Mouse (Mus musculus): ENCODE measurements around the gene Abhd14a. TPM values are rescaled to one million over a fixed set of nuclear protein-coding genes. Genes with fewer than 3 reads are reported as not detected.

Gene Abhd14a
- total and polyA plus RNA-seq, 3 experiments, result 18.7 to 33.2 (median 21.8) TPM

DNA sequence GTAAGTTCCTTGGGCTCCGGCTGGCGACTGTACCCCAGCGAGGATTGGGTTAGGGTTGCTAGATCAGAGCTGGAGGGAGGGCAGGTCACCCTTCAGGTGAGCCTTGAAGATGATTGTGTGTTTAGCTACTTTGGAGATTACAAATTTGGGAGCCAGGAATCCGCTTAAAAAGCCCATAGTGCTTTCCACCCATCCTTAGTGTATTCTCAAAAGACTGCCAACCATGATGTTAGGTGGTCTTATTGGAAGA, 17.5 kb downstream of the Abhd14a start:
- no peaks in the 10 kb centered on the region for H3K79me2 ChIP-seq (replicated peaks; ENCODE audit: control insufficient read depth, insufficient read depth, low read length)
- DNase-seq, result no peak
- H3K27me3 ChIP-seq (ENCODE audit: control insufficient read depth, insufficient read depth, low read length), result no peaks in the 10 kb centered on the region
- TF ChIP-seq EP300 (IDR thresholded peaks at IDR 0.05; ENCODE audit: insufficient read depth, low read depth, low read length), result no peak
- peak overlapping the region; percentile 84 for H3K9ac ChIP-seq (ENCODE audit: low read depth, low read length)
- H3K36me3 ChIP-seq (ENCODE audit: control insufficient read depth, insufficient read depth, low read length), result no peaks in the 10 kb centered on the region; the same call in 1 of the 2 replicates
- H3K4me3 ChIP-seq, result peak overlapping the region; percentile 94
- under 1% methylated on average over 4 of the region's 4 CpGs for WGBS
- H3K27ac ChIP-seq, result peak overlapping the region; percentile 93
- peaks cover 2% of the 10 kb centered on the region; the same call in 1 of the 2 replicates for H3K4me1 ChIP-seq (ENCODE audit: control insufficient read depth, insufficient read depth, low read length)
- intact Hi-C loops (cut with DNase I), result loop anchor here (5.0 to 10.0 kb wide), 2 partner anchors 228 to 255 kb away; partner anchors contain the start of genes Twf2 and Wdr82

DNA sequence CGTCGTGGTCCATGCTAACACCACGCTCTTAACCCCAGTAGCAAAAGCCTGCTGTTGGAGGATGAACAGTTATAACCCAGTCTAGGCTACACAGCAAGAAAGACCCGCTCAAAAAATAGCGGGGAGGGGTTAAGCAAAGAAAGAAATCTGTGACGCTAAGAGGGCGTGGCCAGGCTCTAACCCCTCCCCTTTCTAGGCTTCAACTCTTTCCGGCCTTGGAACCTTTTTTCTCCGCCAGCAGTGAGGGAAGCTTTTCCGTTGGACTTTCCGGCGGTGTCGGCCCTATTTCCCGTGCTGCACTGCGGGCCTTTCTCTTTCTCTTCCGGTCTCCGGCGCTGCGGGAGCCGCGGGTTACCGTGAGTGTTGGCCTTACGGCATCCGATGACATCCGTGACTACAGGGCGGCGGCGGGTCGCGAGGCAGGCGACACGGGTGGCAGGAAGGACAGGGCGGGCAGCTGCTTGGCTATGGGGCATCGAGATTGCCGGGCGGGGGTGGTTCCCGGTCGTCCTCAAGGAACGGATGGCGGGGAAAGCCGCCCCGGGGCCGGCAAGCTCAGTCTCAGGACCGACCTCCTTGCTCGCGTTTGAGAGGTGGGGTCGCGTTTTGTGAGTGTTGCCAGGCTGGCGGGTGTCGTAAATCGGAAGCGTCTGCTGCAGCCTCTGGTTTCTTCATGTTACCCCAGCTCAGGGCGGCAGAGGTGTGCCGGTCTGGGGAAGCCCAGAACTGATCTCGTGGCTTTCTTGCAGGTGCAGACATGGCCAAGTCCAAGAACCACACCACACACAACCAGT, 18.1 kb downstream of the Abhd14a start, which contains the start of gene Rpl29:
TSS of gene Rpl29 (plus strand) at position 234 of the 794 bp plus-strand sequence.
- under 1% methylated on average over 55 of the region's 55 CpGs for WGBS
- intact Hi-C loops (cut with DNase I), result loop anchor here (2.0 to 10.0 kb wide), 3 partner anchors 47 to 255 kb away; partner anchors contain the start of genes Parp3, Twf2 and Wdr82
- Histone ChIP-seq H3K4me1 (ENCODE audit: control insufficient read depth, insufficient read depth, low read length) (peaks cover 2% of the 10 kb centered on the region; the same call in 1 of the 2 replicates), H3K4me3 (peak within 1 kb of the TSS; percentile 94), H3K79me2 (replicated peaks; ENCODE audit: control insufficient read depth, insufficient read depth, low read length) (no peaks in the 10 kb centered on the region), H3K36me3 (ENCODE audit: control insufficient read depth, insufficient read depth, low read length) (no peaks in the 10 kb centered on the region; the same call in 1 of the 2 replicates), H3K27me3 (ENCODE audit: control insufficient read depth, insufficient read depth, low read length) (no peaks in the 10 kb centered on the region), H3K9ac (ENCODE audit: low read depth, low read length) (peak within 1 kb of the TSS; percentile 84), H3K27ac (peak within 1 kb of the TSS; percentile 93)
- TF ChIP-seq CTCF (IDR thresholded peaks at IDR 0.05), result no peak
- TF ChIP-seq POLR2A (IDR thresholded peaks at IDR 0.05; ENCODE audit: insufficient read depth, low read depth, low read length), result peak; percentile 87
- TF ChIP-seq EP300 (IDR thresholded peaks at IDR 0.05; ENCODE audit: insufficient read depth, low read depth, low read length), result peak; percentile 79
- DNase-seq, result peak; percentile 94 to 97

DNA sequence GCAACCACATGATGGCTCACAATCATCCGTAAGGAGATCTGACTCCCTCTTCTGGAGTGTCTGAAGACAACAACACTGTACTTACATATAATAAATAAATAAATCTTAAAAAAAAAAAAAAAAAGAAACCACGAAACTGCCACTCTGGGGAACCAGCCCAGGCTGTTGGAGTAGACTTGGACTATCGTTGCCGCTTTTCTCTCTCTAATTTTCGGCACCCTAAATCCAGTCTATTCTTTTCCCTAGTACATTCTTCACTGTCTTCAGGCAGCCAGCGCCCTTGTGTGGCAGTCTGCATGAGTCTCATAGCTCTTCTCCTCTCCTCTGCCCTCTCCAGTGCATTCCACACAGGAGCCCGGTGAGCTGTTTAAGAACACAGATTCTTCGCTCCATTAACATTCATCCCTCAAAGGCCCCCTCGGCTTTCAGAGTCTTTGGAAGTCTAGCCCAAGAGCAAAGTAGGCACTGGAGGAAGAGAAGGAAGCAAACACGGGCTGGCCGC, 18.7 kb downstream of the Abhd14a start:
- TF ChIP-seq CTCF (IDR thresholded peaks at IDR 0.05), result peak; percentile 44
- no peak for TF ChIP-seq POLR2A (IDR thresholded peaks at IDR 0.05; ENCODE audit: insufficient read depth, low read depth, low read length)
- WGBS, result 5% methylated on average over 11 of the region's 11 CpGs
- Histone ChIP-seq H3K4me3 (peak overlapping the region; percentile 94), H3K9ac (ENCODE audit: low read depth, low read length) (peak overlapping the region; percentile 84), H3K27me3 (ENCODE audit: control insufficient read depth, insufficient read depth, low read length) (no peaks in the 10 kb centered on the region), H3K36me3 (ENCODE audit: control insufficient read depth, insufficient read depth, low read length) (no peaks in the 10 kb centered on the region; the same call in 1 of the 2 replicates), H3K27ac (peak overlapping the region; percentile 93), H3K4me1 (ENCODE audit: control insufficient read depth, insufficient read depth, low read length) (peaks cover 2% of the 10 kb centered on the region; the same call in 1 of the 2 replicates), H3K79me2 (replicated peaks; ENCODE audit: control insufficient read depth, insufficient read depth, low read length) (no peaks in the 10 kb centered on the region)
- DNase-seq, result no peak
- intact Hi-C loops (cut with DNase I), result loop anchor here (2.0 kb wide), 1 partner anchor 48 kb away; the partner anchor contains the start of gene Parp3

GRCm38 (mm10) chr9:106421865-106422160, 25.7 kb downstream of the Abhd14a start:
- Histone ChIP-seq H3K79me2 (replicated peaks; ENCODE audit: control insufficient read depth, insufficient read depth, low read length) (no peaks in the 10 kb centered on the region), H3K9ac (ENCODE audit: low read depth, low read length) (no peak overlapping the region), H3K36me3 (ENCODE audit: control insufficient read depth, insufficient read depth, low read length) (no peaks in the 10 kb centered on the region), H3K4me3 (peak overlapping the region; percentile 17; the same call in 1 of the 2 replicates), H3K27ac (peak overlapping the region; percentile 26; the same call in 1 of the 2 replicates), H3K27me3 (ENCODE audit: control insufficient read depth, insufficient read depth, low read length) (no peaks in the 10 kb centered on the region), H3K4me1 (ENCODE audit: control insufficient read depth, insufficient read depth, low read length) (peaks cover 16% of the 10 kb centered on the region)
- intact Hi-C loops (cut with DNase I), result loop anchor here (1.0 kb wide), 3 partner anchors 73 to 133 kb away; no protein-coding TSS in a partner anchor
- TF ChIP-seq CTCF (IDR thresholded peaks at IDR 0.05) (no peak; the same call in 1 of the 2 replicates), POLR2A (IDR thresholded peaks at IDR 0.05; ENCODE audit: insufficient read depth, low read depth, low read length) (peak; percentile 34; the same call in 1 of the 2 replicates), EP300 (IDR thresholded peaks at IDR 0.05; ENCODE audit: insufficient read depth, low read depth, low read length) (peak; percentile 97)
- peak; percentile 81 to 84 for DNase-seq
- WGBS, result 0% methylated on average over 3 of the region's 3 CpGs

- intact Hi-C loops (cut with DNase I), result loop anchor here (1.0 kb wide), 3 partner anchors 72 to 132 kb away; no protein-coding TSS in a partner anchor
- DNase-seq, result no peak
- TF ChIP-seq EP300 (IDR thresholded peaks at IDR 0.05; ENCODE audit: insufficient read depth, low read depth, low read length) (no peak), CTCF (IDR thresholded peaks at IDR 0.05) (no peak), POLR2A (IDR thresholded peaks at IDR 0.05; ENCODE audit: insufficient read depth, low read depth, low read length) (no peak)
- 33% methylated on average over 18 of the region's 18 CpGs for WGBS
- no peaks in the 10 kb centered on the region for H3K36me3 ChIP-seq (ENCODE audit: control insufficient read depth, insufficient read depth, low read length)
- H3K4me3 ChIP-seq, result peak overlapping the region; percentile 17; the same call in 1 of the 2 replicates
- peak overlapping the region; percentile 26; the same call in 1 of the 2 replicates for H3K27ac ChIP-seq
- H3K4me1 ChIP-seq (ENCODE audit: control insufficient read depth, insufficient read depth, low read length), result peaks cover 16% of the 10 kb centered on the region
- H3K27me3 ChIP-seq (ENCODE audit: control insufficient read depth, insufficient read depth, low read length), result no peaks in the 10 kb centered on the region
- no peak overlapping the region for H3K9ac ChIP-seq (ENCODE audit: low read depth, low read length)
- H3K79me2 ChIP-seq (replicated peaks; ENCODE audit: control insufficient read depth, insufficient read depth, low read length), result no peaks in the 10 kb centered on the region
Measured at GRCm38 (mm10) chr9:106421033-106421864, 26.2 kb downstream of the Abhd14a start.
